ENCODE assay signal across 8 mouse cellular contexts in the genomic region with DNA sequence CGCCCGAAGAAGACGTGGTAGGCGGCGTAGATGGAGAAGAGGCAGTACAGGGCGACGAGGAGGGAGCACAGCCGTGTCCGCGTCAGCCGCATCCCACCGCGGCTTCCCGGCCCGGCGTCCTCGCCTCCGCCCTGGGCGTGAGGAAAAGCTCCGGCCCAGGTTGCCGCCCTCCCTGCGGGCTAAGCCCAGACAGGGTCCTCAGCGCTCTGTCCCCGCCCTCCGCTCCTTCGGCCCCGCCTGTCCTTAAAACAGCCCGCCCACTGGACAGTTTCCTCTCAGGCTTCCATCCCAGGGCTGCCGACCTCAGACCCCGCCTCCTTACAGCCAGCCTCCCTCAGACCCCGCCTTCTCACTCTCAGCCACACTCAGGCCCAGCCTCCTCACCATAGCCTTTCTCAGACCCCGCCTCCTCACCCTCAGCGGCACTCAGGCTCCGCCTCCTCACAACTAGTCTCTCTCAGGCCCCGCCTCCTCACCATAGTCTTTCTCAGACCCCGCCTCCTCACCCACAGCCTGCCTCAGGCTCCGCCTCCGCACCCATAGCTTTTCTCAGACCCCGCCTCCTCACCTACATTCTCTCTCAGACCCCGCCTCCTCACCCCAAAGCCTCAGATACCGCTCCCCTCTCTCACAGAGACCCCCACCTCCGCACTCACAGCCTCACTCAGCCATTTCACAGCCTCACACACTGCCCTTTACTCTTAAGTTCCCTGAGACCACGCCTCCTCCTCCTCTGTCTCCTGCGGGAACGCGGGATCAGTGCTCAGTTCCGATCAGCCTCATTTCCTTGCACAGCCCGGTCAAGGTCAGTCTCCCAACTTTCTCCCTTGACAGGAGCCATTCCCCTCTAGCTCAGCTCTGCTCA. TPM values are rescaled to one million over a fixed set of nuclear protein-coding genes. Genes with fewer than 3 reads are reported as not detected.
A peak's percentile ranks its signal among the peaks of the same experiment; 100 is the strongest.
DNase-seq lines count a peak whose midpoint lies in the region; ATAC-seq and TF ChIP-seq lines count a peak whose summit lies in the region.

A gene (minus strand): TSS at position 392 of the 865 bp plus-strand sequence.

- H3K9ac ChIP-seq in heart, embryonic 12.5 days, result peak within 1 kb of the TSS; percentile 91
- peak within 1 kb of the TSS; percentile 90 for H3K9ac ChIP-seq in kidney, postnatal 0 days (ENCODE audit: low read depth, low read length)
- H3K9ac ChIP-seq in liver, embryonic 11.5 days (ENCODE audit: low read depth, low read length), result peak within 1 kb of the TSS; percentile 87
- H3K9ac ChIP-seq in stomach, embryonic 14.5 days (replicated peaks; ENCODE audit: low read depth, low read length), result peak within 1 kb of the TSS; percentile 79

- peaks cover 8% of the 10 kb centered on the region for H3K4me1 ChIP-seq in heart, embryonic 12.5 days (replicated peaks)
- H3K4me1 ChIP-seq in kidney, postnatal 0 days (replicated peaks; ENCODE audit: insufficient read depth, low read length), result 0 out of 2 replicates have a peak, but pooled peaks cover 3% of the 10 kb centered on the region
- peaks cover 4% of the 10 kb centered on the region; the same call in 1 of the 2 replicates for H3K4me1 ChIP-seq in liver, embryonic 11.5 days (replicated peaks; ENCODE audit: control insufficient read depth, insufficient read depth, low read length)
- peaks cover 10% of the 10 kb centered on the region; the same call in 1 of the 2 replicates for H3K4me1 ChIP-seq in stomach, embryonic 14.5 days (ENCODE audit: control insufficient read depth, insufficient read depth, low read length)

- peak within 1 kb of the TSS; percentile 91 for H3K27ac ChIP-seq in heart, embryonic 12.5 days (ENCODE audit: poor library complexity, severe bottlenecking)
- peak within 1 kb of the TSS; percentile 96 for H3K27ac ChIP-seq in kidney, postnatal 0 days
- peak within 1 kb of the TSS; percentile 73 for H3K27ac ChIP-seq in liver, embryonic 11.5 days (ENCODE audit: low read depth, low read length)
- peak within 1 kb of the TSS; percentile 94 for H3K27ac ChIP-seq in stomach, embryonic 14.5 days (ENCODE audit: low read length)

- ATAC-seq in erythroid progenitor cell, adult 5-6 weeks (replicated peaks; ENCODE audit: low FRiP score, poor library complexity, severe bottlenecking), result peak; percentile 96
- peak; percentile 97 for ATAC-seq in heart, embryonic 12.5 days (ENCODE audit: insufficient number of reproducible peaks, low FRiP score)
- ATAC-seq in kidney, postnatal 0 days (replicated peaks; ENCODE audit: low FRiP score, low read depth), result peak; percentile 98
- peak; percentile 98 for ATAC-seq in liver, embryonic 11.5 days (replicated peaks; ENCODE audit: low FRiP score)
- ATAC-seq in stomach, embryonic 14.5 days (ENCODE audit: insufficient number of reproducible peaks, insufficient read depth, low FRiP score, low read depth), result peak; percentile 97

- no peaks in the 10 kb centered on the region for H3K36me3 ChIP-seq in heart, embryonic 12.5 days
- H3K36me3 ChIP-seq in kidney, postnatal 0 days (ENCODE audit: insufficient read depth, low read length), result no peaks in the 10 kb centered on the region
- H3K36me3 ChIP-seq in liver, embryonic 11.5 days (ENCODE audit: control insufficient read depth, insufficient read depth, low read length), result no peaks in the 10 kb centered on the region
- no peaks in the 10 kb centered on the region for H3K36me3 ChIP-seq in stomach, embryonic 14.5 days (ENCODE audit: control insufficient read depth, insufficient read depth, low read length)

- peak within 1 kb of the TSS; percentile 94 for H3K4me2 ChIP-seq in heart, embryonic 12.5 days
- peak within 1 kb of the TSS; percentile 83 for H3K4me2 ChIP-seq in kidney, postnatal 0 days (ENCODE audit: low read length)
- peak within 1 kb of the TSS; percentile 87 for H3K4me2 ChIP-seq in liver, embryonic 11.5 days
- peak within 1 kb of the TSS; percentile 60 for H3K4me2 ChIP-seq in stomach, embryonic 14.5 days (replicated peaks; ENCODE audit: low read depth, low read length)

- peak; percentile 98 for DNase-seq in CD4-positive helper T cell, adult 2 months (ENCODE audit: low read depth, low spot score)
- peak; percentile 91 for DNase-seq in brain, embryonic 18.5 days (ENCODE audit: low read depth, low spot score)
- peak; percentile 100 for DNase-seq in kidney, postnatal 0 days (ENCODE audit: low spot score)
- DNase-seq in liver, embryonic 11.5 days (ENCODE audit: low spot score), result peak; percentile 92
- peak; percentile 99 for DNase-seq in naive thymus-derived CD4-positive, alpha-beta T cell, adult 2 months (ENCODE audit: low read depth)

- H3K9me3 ChIP-seq in heart, embryonic 12.5 days (replicated peaks), result no peaks in the 10 kb centered on the region
- no peaks in the 10 kb centered on the region for H3K9me3 ChIP-seq in kidney, postnatal 0 days (replicated peaks; ENCODE audit: low read length)
- H3K9me3 ChIP-seq in liver, embryonic 11.5 days (ENCODE audit: control insufficient read depth, low read length), result no peaks in the 10 kb centered on the region
- no peaks in the 10 kb centered on the region for H3K9me3 ChIP-seq in stomach, embryonic 14.5 days (ENCODE audit: control insufficient read depth, low read depth, low read length)

- H3K4me3 ChIP-seq in heart, embryonic 12.5 days, result peak within 1 kb of the TSS; percentile 81
- H3K4me3 ChIP-seq in kidney, postnatal 0 days (replicated peaks; ENCODE audit: low read depth, low read length), result peak within 1 kb of the TSS; percentile 70
- peak within 1 kb of the TSS; percentile 72 for H3K4me3 ChIP-seq in liver, embryonic 11.5 days (ENCODE audit: low read depth, low read length)
- H3K4me3 ChIP-seq in stomach, embryonic 14.5 days (ENCODE audit: low read depth, low read length), result peak within 1 kb of the TSS; percentile 79

- no peak for TF ChIP-seq CTCF in kidney, postnatal 0 days (IDR thresholded peaks at IDR 0.05; ENCODE audit: low read depth)

- H3K27me3 ChIP-seq in heart, embryonic 12.5 days (replicated peaks), result no peaks in the 10 kb centered on the region
- H3K27me3 ChIP-seq in kidney, postnatal 0 days (ENCODE audit: insufficient read depth, low read length), result no peaks in the 10 kb centered on the region
- H3K27me3 ChIP-seq in liver, embryonic 11.5 days (replicated peaks; ENCODE audit: control insufficient read depth, insufficient read depth, low read length), result no peaks in the 10 kb centered on the region
- no peaks in the 10 kb centered on the region for H3K27me3 ChIP-seq in stomach, embryonic 14.5 days (ENCODE audit: control insufficient read depth, insufficient read depth, low read length)

- WGBS in heart, embryonic 12.5 days, result under 1% methylated on average over 48 of the region's 48 CpGs
- under 1% methylated on average over 29 of the region's 48 CpGs for WGBS in kidney, postnatal 0 days
- WGBS in liver, embryonic 11.5 days, result 1% methylated on average over 43 of the region's 48 CpGs
- under 1% methylated on average over 47 of the region's 48 CpGs for WGBS in stomach, embryonic 14.5 days

RNA-seq across cellular contexts. Expression of the gene that starts here (rescaled TPM):
- total RNA-seq in erythroid progenitor cell, adult 5-6 weeks (2015; ENCODE audit: low replicate concordance), result 3.2 TPM in 1 of 2 replicates, not detected in the other
- total RNA-seq in erythroid progenitor cell, adult 5-6 weeks (2017; ENCODE audit: low replicate concordance), result 3.4 and 4.4 TPM in 2 replicates
- polyA plus RNA-seq in heart, embryonic 12.5 days (2016; fragmentation: Nextera tagmentation; extraction: Ambion mirVana), result 41.8 and 43.5 TPM in 2 replicates
- 72.1 and 75.5 TPM in 2 replicates for polyA plus RNA-seq in kidney, postnatal 0 days (2015; fragmentation: Nextera tagmentation; extraction: Ambion mirVana)
- polyA plus RNA-seq in liver, embryonic 11.5 days (2014; fragmentation: Nextera tagmentation; extraction: Ambion mirVana), result 39.7 and 41.2 TPM in 2 replicates
- polyA plus RNA-seq in stomach, embryonic 14.5 days (2014; fragmentation: Nextera tagmentation; extraction: Ambion mirVana), result 60.3 and 64.2 TPM in 2 replicates

Comparison
In these comparisons a context has a peak if more than half of its experiments do, and no peak if none do; other contexts are left out.
1. Peak in every context shown above with its lines: DNase-seq, ATAC-seq, H3K4me3 ChIP-seq and H3K27ac ChIP-seq.